In genomic region chr10:73098966-73099845, GRCm38 (mm10) we compare ENCODE assay signal across 8 mouse cellular contexts. TPM values are rescaled to one million over a fixed set of nuclear protein-coding genes. Genes with fewer than 3 reads are reported as not detected.
DNase-seq lines count a peak whose midpoint lies in the region; ATAC-seq and TF ChIP-seq lines count a peak whose summit lies in the region.

Gene Pcdh15, plus strand, starts transcription at chr10:73099342.

- no peak within 1 kb of the TSS for H3K27ac ChIP-seq in heart, embryonic 12.5 days (ENCODE audit: poor library complexity, severe bottlenecking)
- H3K27ac ChIP-seq in forebrain, embryonic 16.5 days (ENCODE audit: low read length): peak within 1 kb of the TSS; percentile 53

- H3K4me2 ChIP-seq in heart, embryonic 12.5 days: peak within 1 kb of the TSS; percentile 100
- H3K4me2 ChIP-seq in forebrain, embryonic 16.5 days (ENCODE audit: low read length): peak within 1 kb of the TSS; percentile 99
- peak within 1 kb of the TSS; percentile 76 for H3K4me2 ChIP-seq in myocyte (ENCODE audit: low read depth)

- DNase-seq in heart, postnatal 36 days: no peak
- DNase-seq in ZHBTc4 (ENCODE audit: low read depth, low spot score) (peak; percentile 64), adipocyte (ENCODE audit: low spot score) (no peak)
- DNase-seq in left cerebral cortex, adult 8-10 months (ENCODE audit: low spot score in 2 of 2): peak in 1 of 2 experiments; percentile 38
- DNase-seq in cerebellum, adult 9-11 months: no peak

- H3K27me3 ChIP-seq in heart, embryonic 12.5 days (replicated peaks): peaks cover 74% of the 10 kb centered on the region
- H3K27me3 ChIP-seq in forebrain, embryonic 16.5 days (replicated peaks; ENCODE audit: control insufficient read depth, insufficient read depth, low read length): peaks cover 7% of the 10 kb centered on the region
- no peaks in the 10 kb centered on the region for H3K27me3 ChIP-seq in myocyte (ENCODE audit: control insufficient read depth, insufficient read depth, insufficient read length)

- no peak for TF ChIP-seq POLR2A in myocyte (IDR thresholded peaks at IDR 0.05; ENCODE audit: insufficient read length, low read depth)

- 1% methylated on average over 79 of the region's 79 CpGs for WGBS in heart, embryonic 12.5 days
- WGBS in forebrain, embryonic 16.5 days: under 1% methylated on average over 78 of the region's 79 CpGs

- H3K36me3 ChIP-seq in heart, embryonic 12.5 days: no peaks in the 10 kb centered on the region
- H3K36me3 ChIP-seq in forebrain, embryonic 16.5 days (ENCODE audit: control insufficient read depth, insufficient read depth): no peaks in the 10 kb centered on the region
- H3K36me3 ChIP-seq in myocyte (ENCODE audit: control insufficient read depth, insufficient read depth): no peaks in the 10 kb centered on the region

- peak within 1 kb of the TSS; percentile 62 for H3K9ac ChIP-seq in heart, embryonic 12.5 days
- H3K9ac ChIP-seq in forebrain, embryonic 16.5 days (replicated peaks; ENCODE audit: low read depth, low read length): peak within 1 kb of the TSS; percentile 70

- H3K9me3 ChIP-seq in heart, embryonic 12.5 days (replicated peaks): no peaks in the 10 kb centered on the region
- no peaks in the 10 kb centered on the region for H3K9me3 ChIP-seq in forebrain, embryonic 16.5 days (ENCODE audit: control insufficient read depth, low read length)

- H3K4me1 ChIP-seq in heart, embryonic 12.5 days (replicated peaks): peaks cover 13% of the 10 kb centered on the region
- H3K4me1 ChIP-seq in forebrain, embryonic 16.5 days (replicated peaks; ENCODE audit: control insufficient read depth, insufficient read depth, low read length): peaks cover 19% of the 10 kb centered on the region

- ATAC-seq in heart, embryonic 12.5 days (ENCODE audit: insufficient number of reproducible peaks, low FRiP score): 0 out of 2 replicates have a peak, but pooled peaks have one; percentile 31
- peak; percentile 54 for ATAC-seq in forebrain, embryonic 16.5 days

- H3K4me3 ChIP-seq in heart, embryonic 12.5 days: peak within 1 kb of the TSS; percentile 69
- peak within 1 kb of the TSS; percentile 68 for H3K4me3 ChIP-seq in forebrain, embryonic 16.5 days (replicated peaks; ENCODE audit: low read length)
- peak within 1 kb of the TSS; percentile 17 for H3K4me3 ChIP-seq in myocyte

- H3ac ChIP-seq in myocyte (ENCODE audit: control insufficient read depth, insufficient read length): peak within 1 kb of the TSS; percentile 38

- intact Hi-C loops in heart, postnatal 36 days (cut with DNase I): loop anchor here (10.0 kb wide), 1 partner anchor 1366 kb away; no protein-coding TSS in a partner anchor

- no peaks in the 10 kb centered on the region for H3K79me2 ChIP-seq in myocyte (ENCODE audit: control insufficient read depth, insufficient read depth)

TF ChIP-seq in myocyte, 11 proteins besides CTCF, POLR2A, EP300 and RAD21:
- no peak for TF ChIP-seq CEBPB (IDR thresholded peaks at IDR 0.05; ENCODE audit: insufficient read depth, poor library complexity, severe bottlenecking)
- no peak for TF ChIP-seq REST (IDR thresholded peaks at IDR 0.05; ENCODE audit: insufficient read depth, insufficient read length)
- no peak for TF ChIP-seq POLR2AphosphoS2 (IDR thresholded peaks at IDR 0.05; ENCODE audit: insufficient read length, low read depth)
- TF ChIP-seq MYOG (IDR thresholded peaks at IDR 0.05; ENCODE audit: control insufficient read depth in 1 of 3, insufficient read depth in 1 of 3, insufficient read length in 2 of 3, low read depth in 2 of 3): no peak
- no peak for TF ChIP-seq SRF (IDR thresholded peaks at IDR 0.05; ENCODE audit: control insufficient read depth, insufficient read length, low read depth)
- no peak for TF ChIP-seq TCF3 (IDR thresholded peaks at IDR 0.05; ENCODE audit: insufficient read length, low read depth)
- no peak for TF ChIP-seq MYOD1 (IDR thresholded peaks at IDR 0.05; ENCODE audit: control insufficient read depth in 1 of 3, insufficient read length in 2 of 3, low read depth in 2 of 3)
- no peak for TF ChIP-seq TCF12 (IDR thresholded peaks at IDR 0.05; ENCODE audit: insufficient read depth, poor library complexity, severe bottlenecking)
- TF ChIP-seq USF1 (IDR thresholded peaks at IDR 0.05; ENCODE audit: low read depth): no peak
- no peak for TF ChIP-seq MAX (IDR thresholded peaks at IDR 0.05; ENCODE audit: low read depth)
- TF ChIP-seq E2F4 (IDR thresholded peaks at IDR 0.05; ENCODE audit: insufficient read depth): no peak

RNA-seq across cellular contexts. Expression of gene Pcdh15, which starts in this region (rescaled TPM):
- 0.35 and 0.47 TPM in 2 replicates for polyA plus RNA-seq in heart, embryonic 12.5 days (2016; fragmentation: Nextera tagmentation; extraction: Ambion mirVana)
- total RNA-seq in heart, postnatal 36 days (2021): under 1 TPM; 0.35 to 0.56 TPM
- 4.0 and 6.5 TPM in 2 replicates for polyA plus RNA-seq in forebrain, embryonic 16.5 days (2015; fragmentation: Nextera tagmentation; extraction: Ambion mirVana)
- 10 to 100 TPM; 23.8 to 30.6 (median 26.1) TPM for total RNA-seq in left cerebral cortex, adult 8-10 months (2022)
- polyA plus RNA-seq in myocyte (2012; fragmentation: generic; extraction: Trizol): 0.08 TPM

Comparison
In these comparisons a context has a peak if more than half of its experiments do, and no peak if none do; other contexts are left out.
1. RNA of gene Pcdh15 (total RNA-seq): 23.8 to 30.6 TPM in left cerebral cortex, adult 8-10 months; 0.35 to 0.56 TPM in heart, postnatal 36 days; every median in the first group is over 10 times any median in the second.
2. Peak in ATAC-seq, H3K4me3 ChIP-seq, H3K9ac ChIP-seq and H3K4me2 ChIP-seq in heart, embryonic 12.5 days; RNA of the gene not detected or under 1 TPM.
3. H3K4me3 ChIP-seq: peak in every context shown above with its lines; median percentile 69 in heart, embryonic 12.5 days; 68 in forebrain, embryonic 16.5 days; 17 in myocyte.
4. Peak in every context shown above with its lines, with median percentiles within 50 percentile points of each other: H3K4me2 ChIP-seq.